Mouse (Mus musculus): Measurements from ENCODE around the gene Gm21953. TPM values are rescaled to one million over a fixed set of nuclear protein-coding genes. Genes with fewer than 3 reads are reported as not detected.
"Not testable (repeated sequence)": the region's sequence is repeated elsewhere in the genome, so short reads cannot be mapped to it uniquely, and the experiment has no call there.

Gene Gm21953
- polyA plus RNA-seq (2016; fragmentation: Nextera tagmentation; extraction: Ambion mirVana): not detected in 2 replicates

DNA sequence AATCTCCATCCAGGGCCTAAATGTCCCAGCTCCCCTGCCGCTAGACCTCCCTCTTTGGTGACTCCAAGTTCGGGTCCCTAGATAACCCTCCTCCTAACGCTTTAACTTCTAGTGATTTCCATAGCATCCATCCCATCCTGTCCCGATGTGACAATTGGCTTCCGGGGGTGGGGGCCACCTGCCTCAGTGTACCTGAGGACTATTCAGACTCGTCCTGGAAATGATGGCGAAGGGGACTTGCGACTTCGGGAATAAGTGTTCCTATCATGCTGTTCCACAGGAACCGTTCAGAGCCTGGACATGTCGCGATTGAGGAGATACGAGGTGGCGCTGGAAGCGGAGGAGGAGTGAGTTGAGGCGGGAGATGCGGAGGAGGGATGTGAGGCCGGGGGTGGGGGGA lies at the start of gene Gm21953:
Gene Gm21953 (plus strand): TSS at position 301 of the 400 bp plus-strand sequence.
- H3K36me3 ChIP-seq: not testable (repeated sequence)
- WGBS: no CpG with 5 or more reads among the region's 18 CpGs

DNA sequence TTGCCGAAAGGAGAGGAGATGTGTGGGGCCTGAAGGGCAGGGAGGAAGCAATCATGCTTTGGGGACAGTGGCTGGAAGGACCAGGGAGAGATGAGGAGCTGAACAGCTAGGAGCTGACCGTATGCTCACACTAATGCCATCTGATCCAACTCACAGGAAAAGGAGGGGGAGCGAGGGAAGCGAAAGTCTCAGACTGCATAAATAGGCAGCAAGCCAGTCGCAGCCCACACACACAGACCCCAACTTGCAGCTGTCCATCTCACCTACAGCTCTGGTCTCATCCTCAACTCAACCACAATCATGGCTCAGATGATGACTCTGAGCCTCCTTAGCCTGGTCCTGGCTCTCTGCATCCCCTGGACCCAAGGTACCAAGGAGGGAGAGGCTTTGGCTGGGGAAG lies 38.6 kb upstream of the Gm21953 start, which contains the start of gene Ccl21b:
Gene Ccl21b (plus strand): TSS at position 301 of the 400 bp plus-strand sequence.
- WGBS: no CpG with 5 or more reads among the region's 5 CpGs

More for the DNA sequence above, at the start of gene Gm21953:
- not testable (repeated sequence) for H3K27me3 ChIP-seq (ENCODE audit: insufficient read depth, poor library complexity, severe bottlenecking); H3K9me3 ChIP-seq; H3K4me1 ChIP-seq (replicated peaks); H3K4me3 ChIP-seq; H3K27ac ChIP-seq; DNase-seq (ENCODE audit: low spot score)

DNA sequence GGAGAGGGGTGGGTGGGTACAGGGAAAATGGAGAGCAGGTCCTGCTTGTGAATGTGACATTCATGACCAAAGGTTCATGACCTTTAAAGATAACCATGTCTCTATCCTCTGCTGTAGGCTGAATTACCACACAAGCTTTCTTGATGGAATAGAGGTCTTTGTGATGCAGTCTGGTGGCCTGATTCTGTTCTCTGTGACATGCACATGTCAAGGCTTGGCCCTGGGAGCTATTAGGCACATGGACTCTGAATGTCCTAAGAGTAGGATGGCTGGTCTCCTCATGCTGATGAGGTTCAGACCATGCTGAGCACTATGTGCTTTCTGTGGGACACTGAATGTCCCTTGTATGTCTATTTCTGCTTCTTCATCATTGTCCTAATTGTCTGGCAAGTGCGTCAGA lies 24.0 kb downstream of the Gm21953 start, which contains the start of gene Fam205a3:
Gene Fam205a3 (plus strand): TSS at position 301 of the 400 bp plus-strand sequence.
- not testable (repeated sequence) for H3K4me3 ChIP-seq; H3K27ac ChIP-seq; DNase-seq (ENCODE audit: low spot score); H3K27me3 ChIP-seq (ENCODE audit: insufficient read depth, poor library complexity, severe bottlenecking); H3K4me1 ChIP-seq (replicated peaks); H3K36me3 ChIP-seq; H3K9me3 ChIP-seq
- no CpG with 5 or more reads among the region's 1 CpGs for WGBS

More for the DNA sequence above, 38.6 kb upstream of the Gm21953 start, which contains the start of gene Ccl21b:
- not testable (repeated sequence) for H3K27ac ChIP-seq; H3K27me3 ChIP-seq (ENCODE audit: insufficient read depth, poor library complexity, severe bottlenecking); H3K4me3 ChIP-seq; H3K36me3 ChIP-seq; DNase-seq (ENCODE audit: low spot score); H3K9me3 ChIP-seq; H3K4me1 ChIP-seq (replicated peaks)

Other genes with a start within 250 kb of the Gm21953 start
- not detected in 2 replicates for gene Gm3893, start 203.1 kb upstream of the Gm21953 start, polyA plus RNA-seq (2016; fragmentation: Nextera tagmentation; extraction: Ambion mirVana)
- not detected in 2 replicates for gene Gm13304, start 179.4 kb upstream of the Gm21953 start, polyA plus RNA-seq (2016; fragmentation: Nextera tagmentation; extraction: Ambion mirVana)
- gene Gm13306, start 140.8 kb upstream of the Gm21953 start, polyA plus RNA-seq (2016; fragmentation: Nextera tagmentation; extraction: Ambion mirVana): not detected in 2 replicates
- not detected in 2 replicates for gene Gm13305, start 125.7 kb upstream of the Gm21953 start, polyA plus RNA-seq (2016; fragmentation: Nextera tagmentation; extraction: Ambion mirVana)
- not detected in 2 replicates for gene Gm10600, start 53.6 kb upstream of the Gm21953 start, polyA plus RNA-seq (2016; fragmentation: Nextera tagmentation; extraction: Ambion mirVana)
- gene Ccl21b, start 38.5 kb upstream of the Gm21953 start, polyA plus RNA-seq (2016; fragmentation: Nextera tagmentation; extraction: Ambion mirVana): not detected in 2 replicates
- not detected in 2 replicates for gene Fam205a3, start 24.1 kb downstream of the Gm21953 start, polyA plus RNA-seq (2016; fragmentation: Nextera tagmentation; extraction: Ambion mirVana)
- not detected in 2 replicates for gene Gm21586, start 145.1 kb downstream of the Gm21953 start, polyA plus RNA-seq (2016; fragmentation: Nextera tagmentation; extraction: Ambion mirVana)
- 0.05 TPM in 1 of 2 replicates, not detected in the other for gene Gm2163, start 172.5 kb downstream of the Gm21953 start, polyA plus RNA-seq (2016; fragmentation: Nextera tagmentation; extraction: Ambion mirVana)
- gene Fam205a2, start 233.9 kb downstream of the Gm21953 start, polyA plus RNA-seq (2016; fragmentation: Nextera tagmentation; extraction: Ambion mirVana): not detected in 2 replicates

Measured in hindbrain, embryonic 10.5 days (tissue).